Mouse (Mus musculus) small intestine, adult 2 months (tissue): Measurements from ENCODE around the gene Vmn2r39.
"Not testable (repeated sequence)": the region's sequence is repeated elsewhere in the genome, so short reads cannot be mapped to it uniquely, and the experiment has no call there.

Source experiments
- CTCF ChIP-seq: fragments of 200-500 bp; IDR thresholded peaks from 2 replicates; pipeline ENCODE4 v1.5.1; 2012; ENCODE audit warnings: low read depth, mild to moderate bottlenecking, control low read depth, inconsistent platforms, low read length, moderate library complexity, mixed read lengths; ENCODE audit not compliant: insufficient replicate concordance, insufficient read length; ENCODE audit errors: extremely low read depth
- POLR2A ChIP-seq: fragments of 200-500 bp; IDR thresholded peaks from 2 replicates; pipeline ENCODE4 v1.6.1; 2012; ENCODE audit warnings: low read depth, mild to moderate bottlenecking, control low read depth, inconsistent platforms, low read length, moderate library complexity

DNA sequence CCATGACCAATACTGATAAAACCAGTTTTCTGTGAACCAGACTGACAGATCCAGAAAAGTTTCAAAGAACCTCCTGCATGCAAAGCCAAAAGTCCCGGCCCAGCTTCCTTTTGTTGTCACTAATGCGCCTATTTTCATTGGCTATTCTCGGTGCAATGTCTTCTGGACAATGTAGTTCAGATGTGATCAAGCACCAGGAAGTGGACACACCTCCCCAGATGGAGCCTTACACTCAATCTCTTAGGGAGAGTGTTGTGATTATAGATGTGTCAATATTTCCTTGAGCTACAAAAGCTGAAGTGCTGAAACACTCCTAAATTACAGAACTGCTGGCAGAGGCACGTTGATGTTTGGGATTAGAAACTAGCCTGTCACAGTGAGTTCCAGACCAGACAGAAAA lies 34.8 kb upstream of the Vmn2r39 start:
- TF ChIP-seq CTCF, POLR2A: not testable (repeated sequence)
